Mouse (Mus musculus) midbrain, embryonic 13.5 days (tissue): ENCODE measurements around the gene Ust. TPM values are rescaled to one million over a fixed set of nuclear protein-coding genes. Genes with fewer than 3 reads are reported as not detected.

Experiments used
- ATAC-seq: fragments of 200-750 bp; cut with Nextera tagmentation; 2 replicates; pipeline ENCODE4 v1.8.0; 2017; ENCODE audit warnings: mild to moderate bottlenecking, moderate TSS enrichment, moderate library complexity
- H3K27ac ChIP-seq: fragments of 300-500 bp; sonication (generic); 2 replicates; pipeline ENCODE4 v1.5.1; 2015; ENCODE audit warnings: inconsistent platforms, mild to moderate bottlenecking, moderate library complexity
- H3K27me3 ChIP-seq: fragments of 300-500 bp; sonication (generic); 2 replicates; pipeline ENCODE4 v1.6.1; 2015; ENCODE audit warnings: mild to moderate bottlenecking, inconsistent platforms
- H3K36me3 ChIP-seq: fragments of 300-500 bp; sonication (generic); 2 replicates; pipeline ENCODE4 v1.6.1; 2015; ENCODE audit warnings: mild to moderate bottlenecking, inconsistent platforms
- H3K4me1 ChIP-seq: fragments of 300-500 bp; sonication (generic); replicated peaks from 2 replicates; pipeline ENCODE4 v1.6.1; 2015; ENCODE audit warnings: inconsistent platforms
- H3K4me2 ChIP-seq: fragments of 300-500 bp; sonication (generic); replicated peaks from 2 replicates; pipeline ENCODE4 v1.6.1; 2015; ENCODE audit warnings: moderate library complexity, mild to moderate bottlenecking, inconsistent platforms
- H3K4me3 ChIP-seq: fragments of 300-500 bp; sonication (generic); replicated peaks from 2 replicates; pipeline ENCODE4 v1.5.1; 2015; ENCODE audit warnings: mild to moderate bottlenecking, inconsistent platforms
- H3K9ac ChIP-seq: fragments of 300-500 bp; sonication (generic); replicated peaks from 2 replicates; pipeline ENCODE4 v1.6.1; 2015; ENCODE audit warnings: mild to moderate bottlenecking, inconsistent platforms
- H3K9me3 ChIP-seq: fragments of 300-500 bp; sonication (generic); 2 replicates; pipeline ENCODE4 v1.6.1; 2016; ENCODE audit warnings: mild to moderate bottlenecking, inconsistent platforms
- WGBS: fragments of 180-500 bp; shearing (Covaris S2); methylation state at CpG from one replicate; pipeline ENCODE4 v1.1.7; 2015; 5-methylcytosine and 5-hydroxymethylcytosine counted together
- polyA plus RNA-seq: library from polyadenylated mRNA; unstranded; fragments of >200 nt; fragmentation: Nextera tagmentation; extraction: Ambion mirVana; gene quantifications from 2 replicates; pipeline ENCODE4 v1.2.1, GENCODE M21; 2015

The Ust gene
- polyA plus RNA-seq, 1 experiment from 2014 or later: 2.7 TPM

- Histone ChIP-seq H3K27ac (no peak overlapping the region), H3K36me3 (no peaks in the 10 kb centered on the region), H3K9me3 (no peaks in the 10 kb centered on the region), H3K4me2 (no peak overlapping the region), H3K9ac (no peak overlapping the region), H3K4me3 (no peak overlapping the region), H3K27me3 (no peaks in the 10 kb centered on the region), H3K4me1 (peaks cover 23% of the 10 kb centered on the region)
- 0 out of 2 replicates have a peak, but pooled peaks have one; percentile 14 for ATAC-seq
- 53% methylated on average over 13 of the region's 13 CpGs for WGBS
Observed at GRCm38 (mm10) chr10:8176351-8177053, 342.1 kb downstream of the Ust start.

- WGBS: 63% methylated on average over 3 of the region's 3 CpGs
- ATAC-seq: 0 out of 2 replicates have a peak, but pooled peaks have one; percentile 6
- peaks cover 23% of the 10 kb centered on the region for H3K4me1 ChIP-seq
- no peaks in the 10 kb centered on the region for H3K27me3 ChIP-seq
- no peak overlapping the region for H3K4me3 ChIP-seq
- H3K4me2 ChIP-seq: no peak overlapping the region
- no peak overlapping the region for H3K27ac ChIP-seq
- no peaks in the 10 kb centered on the region for H3K36me3 ChIP-seq
- H3K9ac ChIP-seq: no peak overlapping the region
- H3K9me3 ChIP-seq: no peaks in the 10 kb centered on the region
Observed at GRCm38 (mm10) chr10:8176008-8176350, 342.6 kb downstream of the Ust start.

- Histone ChIP-seq H3K4me2 (no peak overlapping the region), H3K9me3 (no peaks in the 10 kb centered on the region), H3K9ac (no peak overlapping the region), H3K27me3 (no peaks in the 10 kb centered on the region), H3K4me3 (no peak overlapping the region), H3K27ac (no peak overlapping the region), H3K36me3 (no peaks in the 10 kb centered on the region), H3K4me1 (peaks cover 23% of the 10 kb centered on the region)
- no peak for ATAC-seq
- WGBS: 80% methylated on average over 2 of the region's 2 CpGs
Observed at GRCm38 (mm10) chr10:8174697-8175096, 343.9 kb downstream of the Ust start.

- Histone ChIP-seq H3K4me2 (no peak overlapping the region), H3K36me3 (no peaks in the 10 kb centered on the region), H3K27me3 (no peaks in the 10 kb centered on the region), H3K4me1 (peaks cover 23% of the 10 kb centered on the region), H3K27ac (no peak overlapping the region), H3K9me3 (no peaks in the 10 kb centered on the region), H3K4me3 (no peak overlapping the region), H3K9ac (no peak overlapping the region)
- WGBS: 34% methylated on average over 7 of the region's 7 CpGs
- peak; percentile 76; the same call in 1 of the 2 replicates for ATAC-seq
Observed at GRCm38 (mm10) chr10:8174230-8174629, 344.4 kb downstream of the Ust start.

GRCm38 (mm10) chr10:8173032-8173431 is 345.6 kb downstream of the Ust start:
- H3K4me3 ChIP-seq: no peak overlapping the region
- no peak overlapping the region for H3K9ac ChIP-seq
- no peak overlapping the region for H3K4me2 ChIP-seq
- no peaks in the 10 kb centered on the region for H3K36me3 ChIP-seq
- no peak for ATAC-seq
- 89% methylated on average over 3 of the region's 3 CpGs for WGBS
- no peak overlapping the region for H3K27ac ChIP-seq
- H3K27me3 ChIP-seq: no peaks in the 10 kb centered on the region
- peaks cover 23% of the 10 kb centered on the region for H3K4me1 ChIP-seq
- peaks cover 7% of the 10 kb centered on the region for H3K9me3 ChIP-seq

GRCm38 (mm10) chr10:8171556-8171955 is 347.1 kb downstream of the Ust start:
- Histone ChIP-seq H3K4me3 (no peak overlapping the region), H3K9me3 (peaks cover 8% of the 10 kb centered on the region), H3K27ac (no peak overlapping the region), H3K4me1 (peaks cover 18% of the 10 kb centered on the region), H3K27me3 (no peaks in the 10 kb centered on the region), H3K9ac (no peak overlapping the region), H3K4me2 (no peak overlapping the region), H3K36me3 (no peaks in the 10 kb centered on the region)
- no peak for ATAC-seq
- 92% methylated on average over 11 of the region's 11 CpGs for WGBS
